Mouse (Mus musculus): Measurements from ENCODE around the gene Drd2.

Gene Drd2

GRCm38 (mm10) chr9:49456136-49456535, 115.7 kb downstream of the Drd2 start:
- no peak for DNase-seq

All from cerebellum, postnatal 25 days (tissue).